Mouse (Mus musculus) forebrain, embryonic 14.5 days (tissue): ENCODE measurements around the gene Riox1. TPM values are rescaled to one million over a fixed set of nuclear protein-coding genes. Genes with fewer than 3 reads are reported as not detected.
A peak's percentile ranks its signal among the peaks of the same experiment; 100 is the strongest.
"Not testable (repeated sequence)": the region's sequence is repeated elsewhere in the genome, so short reads cannot be mapped to it uniquely, and the experiment has no call there.

Experiments
- ATAC-seq: fragments of 200-750 bp; cut with Nextera tagmentation; 2 replicates; pipeline ENCODE4 v1.8.0; 2017; ENCODE audit warnings: mild to moderate bottlenecking, moderate library complexity
- DNase-seq: peaks from one replicate; pipeline ENCODE4 v3.0.0-alpha.2; 2015; ENCODE audit warnings: low spot score
- H3K27ac ChIP-seq: fragments of 300-500 bp; sonication (generic); 2 replicates; pipeline ENCODE4 v1.5.1; 2014; ENCODE audit warnings: low read depth, mild to moderate bottlenecking, control low read depth, low read length, moderate library complexity
- H3K27me3 ChIP-seq: fragments of 300-500 bp; sonication (generic); replicated peaks from 2 replicates; pipeline ENCODE4 v1.6.1; 2014; ENCODE audit warnings: low read length, control low read depth, mixed read lengths; ENCODE audit not compliant: control insufficient read depth, insufficient read depth
- H3K36me3 ChIP-seq: fragments of 300-500 bp; sonication (generic); 2 replicates; pipeline ENCODE4 v1.6.1; 2014; ENCODE audit warnings: low read length, control low read depth; ENCODE audit not compliant: control insufficient read depth, insufficient read depth
- H3K4me1 ChIP-seq: fragments of 300-500 bp; sonication (generic); 2 replicates; pipeline ENCODE4 v1.6.1; 2014; ENCODE audit warnings: antibody characterized with exemption, low read length, control low read depth; ENCODE audit not compliant: control insufficient read depth, insufficient read depth
- H3K4me2 ChIP-seq: fragments of 300-500 bp; sonication (generic); 2 replicates; pipeline ENCODE4 v1.6.1; 2014; ENCODE audit warnings: mild to moderate bottlenecking, control low read depth, low read length
- H3K4me3 ChIP-seq: fragments of 300-500 bp; sonication (generic); 2 replicates; pipeline ENCODE4 v1.5.1; 2014; ENCODE audit warnings: low read depth, low read length, control low read depth
- H3K9ac ChIP-seq: fragments of 300-500 bp; sonication (generic); 2 replicates; pipeline ENCODE4 v1.6.1; 2014; ENCODE audit warnings: mild to moderate bottlenecking, low read length, control low read depth, moderate library complexity
- H3K9me3 ChIP-seq: fragments of 300-500 bp; sonication (generic); replicated peaks from 2 replicates; pipeline ENCODE4 v1.6.1; 2016; ENCODE audit warnings: low read length, control low read depth, mixed read lengths; ENCODE audit not compliant: control insufficient read depth
- WGBS: fragments of 180-500 bp; shearing (Covaris S2); extraction: QIAGEN DNeasy Blood & Tissue Kit; methylation state at CpG from one replicate; pipeline ENCODE4 v1.1.7; 2014; 5-methylcytosine and 5-hydroxymethylcytosine counted together
- polyA plus RNA-seq: library from polyadenylated mRNA; unstranded; fragments of >200 nt; fragmentation: Nextera tagmentation; extraction: Ambion mirVana; gene quantifications from 2 replicates; pipeline ENCODE4 v1.2.1, GENCODE M21; 2014

The Riox1 gene
- polyA plus RNA-seq, 1 experiment from 2014 or later: 8.7 TPM

DNA sequence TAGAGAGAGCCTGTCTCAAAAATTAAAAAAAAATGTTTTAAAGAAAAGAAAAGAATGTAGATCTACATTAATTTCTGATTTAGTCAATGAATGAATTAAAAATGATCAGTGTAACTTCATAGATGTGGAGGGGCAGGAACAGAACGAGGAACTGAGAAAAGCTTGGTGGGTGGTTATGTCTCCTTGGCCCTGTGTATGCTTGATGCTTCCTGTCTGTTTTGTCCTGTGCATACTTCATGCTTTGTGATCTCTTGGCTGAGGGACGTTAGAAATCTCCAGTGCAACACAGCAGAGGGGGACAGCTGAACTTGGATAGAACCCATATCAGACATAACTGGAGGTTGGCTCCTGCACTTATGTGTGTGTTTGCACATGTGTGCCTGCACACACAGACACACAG is 46.8 kb downstream of the Riox1 start:
- H3K4me2 ChIP-seq: no peak overlapping the region
- no peaks in the 10 kb centered on the region for H3K4me1 ChIP-seq
- H3K36me3 ChIP-seq: 0 out of 2 replicates have a peak, but pooled peaks cover 4% of the 10 kb centered on the region
- H3K9ac ChIP-seq: no peak overlapping the region
- no peaks in the 10 kb centered on the region for H3K9me3 ChIP-seq
- H3K4me3 ChIP-seq: no peak overlapping the region
- ATAC-seq (no peak), DNase-seq (no peak)
- H3K27ac ChIP-seq: no peak overlapping the region
- 68% methylated on average over 2 of the region's 2 CpGs for WGBS
- no peaks in the 10 kb centered on the region for H3K27me3 ChIP-seq

DNA sequence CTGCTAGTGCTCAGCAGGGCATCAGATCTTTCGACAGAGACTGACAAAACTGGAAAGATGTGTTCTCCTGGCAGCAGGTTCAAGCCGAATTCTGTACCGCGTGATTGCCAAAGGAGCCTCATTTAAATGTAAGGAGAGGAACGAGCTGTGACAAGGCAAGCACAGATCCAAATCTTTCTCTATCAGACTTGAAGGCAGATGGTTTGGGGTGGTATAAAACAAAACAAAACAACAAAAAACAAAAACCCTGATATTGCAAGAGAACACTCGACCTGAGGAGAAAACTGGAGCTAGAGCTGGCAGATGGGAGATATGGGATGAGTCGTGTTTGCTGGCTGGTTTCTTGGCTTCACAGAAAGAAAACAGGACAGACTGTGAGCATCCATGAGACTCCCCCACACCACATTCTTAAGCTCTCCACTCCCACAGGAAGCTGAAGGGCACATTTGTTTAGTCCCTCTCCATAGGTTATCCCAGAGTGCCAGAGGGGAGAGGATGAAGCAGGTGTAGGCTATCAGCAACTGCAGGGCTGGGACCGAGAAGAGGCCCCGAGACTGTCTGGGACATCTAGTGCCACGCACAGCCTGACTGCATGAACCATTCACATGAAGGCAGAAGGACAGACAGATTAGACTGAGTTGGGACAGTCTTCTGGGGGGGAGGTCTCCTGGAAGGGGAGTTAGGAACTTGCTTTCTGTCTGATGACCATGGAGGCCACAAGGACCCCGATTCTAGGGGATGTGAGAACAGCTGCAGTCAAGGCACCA is 48.1 kb downstream of the Riox1 start:
- Histone ChIP-seq H3K27ac (peak overlapping the region; percentile 50; the same call in 1 of the 2 replicates), H3K9me3 (no peaks in the 10 kb centered on the region), H3K4me3 (no peak overlapping the region), H3K4me2 (no peak overlapping the region), H3K36me3 (no peaks in the 10 kb centered on the region), H3K9ac (no peak overlapping the region), H3K4me1 (no peaks in the 10 kb centered on the region), H3K27me3 (no peaks in the 10 kb centered on the region)
- ATAC-seq (peak; percentile 57; the same call in 1 of the 2 replicates), DNase-seq (peak; percentile 68)
- 55% methylated on average over 11 of the region's 11 CpGs for WGBS

DNA sequence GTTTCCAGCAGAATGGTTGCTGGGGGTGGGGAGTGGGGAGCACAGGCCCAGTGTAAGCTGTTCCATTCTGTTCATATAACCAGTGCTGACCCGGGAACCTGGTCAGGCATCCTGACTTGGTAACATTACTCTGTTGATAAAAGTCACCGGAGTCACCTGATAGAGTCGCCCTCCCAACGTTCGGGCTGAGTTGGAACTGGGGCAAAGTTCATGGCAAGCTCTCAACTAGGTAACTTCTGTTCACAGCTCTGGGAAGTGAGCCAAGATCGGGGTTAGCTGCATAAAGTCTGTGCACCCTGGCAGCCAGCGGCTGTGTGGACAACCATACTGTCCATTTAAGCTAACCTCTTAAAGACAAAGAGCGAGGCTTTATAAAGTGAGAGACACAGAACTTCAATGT is 48.8 kb downstream of the Riox1 start:
- not testable (repeated sequence) for H3K27me3 ChIP-seq, ATAC-seq, H3K9me3 ChIP-seq, H3K4me2 ChIP-seq, H3K36me3 ChIP-seq, H3K9ac ChIP-seq, H3K4me1 ChIP-seq, H3K27ac ChIP-seq, H3K4me3 ChIP-seq
- WGBS: 77% methylated on average over 8 of the region's 8 CpGs
- DNase-seq: peak; percentile 33

DNA sequence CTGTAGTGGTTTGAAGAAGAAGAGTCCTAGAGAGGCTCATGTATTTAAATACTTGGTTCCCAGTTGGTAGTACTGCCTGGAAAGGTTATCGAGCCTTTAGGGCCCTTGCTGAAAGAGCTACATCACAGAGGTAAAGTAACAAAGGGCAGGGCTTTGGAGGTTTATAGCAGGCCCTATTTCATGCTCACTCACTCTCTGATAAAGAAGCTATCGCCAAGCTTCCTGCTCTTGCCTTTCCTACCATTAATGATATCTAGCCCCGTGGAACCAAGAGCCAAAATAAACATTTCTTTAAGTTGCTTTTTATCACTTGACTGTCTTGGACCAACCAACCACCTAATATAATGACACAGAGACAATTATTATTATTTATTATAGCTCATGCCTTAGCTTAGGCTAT is 50.0 kb downstream of the Riox1 start:
- WGBS: 86% methylated on average over 3 of the region's 3 CpGs
- ATAC-seq (no peak), DNase-seq (no peak)
- Histone ChIP-seq H3K36me3 (no peaks in the 10 kb centered on the region), H3K4me2 (no peak overlapping the region), H3K27ac (no peak overlapping the region), H3K9me3 (no peaks in the 10 kb centered on the region), H3K4me1 (no peaks in the 10 kb centered on the region), H3K9ac (no peak overlapping the region), H3K4me3 (no peak overlapping the region), H3K27me3 (no peaks in the 10 kb centered on the region)

Other genes with a start within 250 kb of the Riox1 start
- 0.09 and 0.11 TPM in 2 replicates for gene Papln, start 187.0 kb upstream of the Riox1 start, polyA plus RNA-seq
- gene Numb, start 28.7 kb upstream of the Riox1 start, polyA plus RNA-seq: 12.9 and 16.2 TPM in 2 replicates
- not detected in 2 replicates for gene Heatr4, start 34.2 kb downstream of the Riox1 start, polyA plus RNA-seq
- 4.3 and 5.6 TPM in 2 replicates for gene Acot2, start 37.3 kb downstream of the Riox1 start, polyA plus RNA-seq
- gene Acot1, start 58.9 kb downstream of the Riox1 start, polyA plus RNA-seq: 81.2 and 83.6 TPM in 2 replicates
- gene Acot4, start 87.8 kb downstream of the Riox1 start, polyA plus RNA-seq: 0.14 and 0.22 TPM in 2 replicates
- gene Gm49366, start 88.3 kb downstream of the Riox1 start, polyA plus RNA-seq: not detected in 2 replicates
- gene Acot3, start 101.5 kb downstream of the Riox1 start, polyA plus RNA-seq: 0.34 and 0.72 TPM in 2 replicates
- gene Acot5, start 118.7 kb downstream of the Riox1 start, polyA plus RNA-seq: not detected in 2 replicates
- gene Acot6, start 150.0 kb downstream of the Riox1 start, polyA plus RNA-seq: 1.5 and 1.8 TPM in 2 replicates
- 6.6 and 8.9 TPM in 2 replicates for gene Dnal1, start 163.8 kb downstream of the Riox1 start, polyA plus RNA-seq
- gene Pnma1, start 197.9 kb downstream of the Riox1 start, polyA plus RNA-seq: 4.1 and 6.0 TPM in 2 replicates